Mouse (Mus musculus): Measurements from ENCODE around the gene 6430571L13Rik. TPM values are rescaled to one million over a fixed set of nuclear protein-coding genes. Genes with fewer than 3 reads are reported as not detected.
A peak's percentile ranks its signal among the peaks of the same experiment; 100 is the strongest.

Gene 6430571L13Rik
- polyA plus RNA-seq, 1 experiment from 2014 or later: 11.2 TPM

- H3K4me3 ChIP-seq (ENCODE audit: low read depth, low read length): no peak overlapping the region
- H3K9me3 ChIP-seq (replicated peaks; ENCODE audit: control insufficient read depth, low read length, poor library complexity, severe bottlenecking): no peaks in the 10 kb centered on the region
- WGBS: 59% methylated on average over 6 of the region's 7 CpGs
- H3K4me2 ChIP-seq (ENCODE audit: low read length): no peak overlapping the region
- H3K27ac ChIP-seq (ENCODE audit: low read length): no peak overlapping the region
- peaks cover 2% of the 10 kb centered on the region; the same call in 1 of the 2 replicates for H3K4me1 ChIP-seq (ENCODE audit: control insufficient read depth, insufficient read depth, low read length)
- ATAC-seq: no peak
- no peaks in the 10 kb centered on the region for H3K36me3 ChIP-seq (ENCODE audit: control insufficient read depth, insufficient read depth, low read length)
- no peak overlapping the region for H3K9ac ChIP-seq (ENCODE audit: low read depth, low read length)
- no peaks in the 10 kb centered on the region; the same call in 1 of the 2 replicates for H3K27me3 ChIP-seq (ENCODE audit: control insufficient read depth, insufficient read depth, low read depth, low read length)
Observed at GRCm38 (mm10) chr9:107355870-107356765, 15.7 kb downstream of the 6430571L13Rik start.

GRCm38 (mm10) chr9:107357651-107358050 is 17.2 kb downstream of the 6430571L13Rik start:
- WGBS: 19% methylated on average over 5 of the region's 5 CpGs
- peak; percentile 61; the same call in 1 of the 2 replicates for ATAC-seq

GRCm38 (mm10) chr9:107360989-107361388 is 20.6 kb downstream of the 6430571L13Rik start:
- no peak for ATAC-seq
- no peaks in the 10 kb centered on the region for H3K9me3 ChIP-seq (replicated peaks; ENCODE audit: control insufficient read depth, low read length, poor library complexity, severe bottlenecking)
- H3K4me2 ChIP-seq (ENCODE audit: low read length): no peak overlapping the region
- peaks cover 7% of the 10 kb centered on the region; the same call in 1 of the 2 replicates for H3K4me1 ChIP-seq (ENCODE audit: control insufficient read depth, insufficient read depth, low read length)
- no peak overlapping the region for H3K4me3 ChIP-seq (ENCODE audit: low read depth, low read length)
- no peaks in the 10 kb centered on the region; the same call in 1 of the 2 replicates for H3K27me3 ChIP-seq (ENCODE audit: control insufficient read depth, insufficient read depth, low read depth, low read length)
- H3K9ac ChIP-seq (ENCODE audit: low read depth, low read length): no peak overlapping the region
- no peak overlapping the region for H3K27ac ChIP-seq (ENCODE audit: low read length)
- H3K36me3 ChIP-seq (ENCODE audit: control insufficient read depth, insufficient read depth, low read length): no peaks in the 10 kb centered on the region
- WGBS: 18% methylated on average over 3 of the region's 3 CpGs

More at GRCm38 (mm10) chr9:107357651-107358050, 17.2 kb downstream of the 6430571L13Rik start:
- Histone ChIP-seq H3K27me3 (ENCODE audit: control insufficient read depth, insufficient read depth, low read depth, low read length) (no peaks in the 10 kb centered on the region; the same call in 1 of the 2 replicates), H3K9ac (ENCODE audit: low read depth, low read length) (no peak overlapping the region), H3K4me1 (ENCODE audit: control insufficient read depth, insufficient read depth, low read length) (peaks cover 7% of the 10 kb centered on the region; the same call in 1 of the 2 replicates), H3K4me3 (ENCODE audit: low read depth, low read length) (no peak overlapping the region), H3K36me3 (ENCODE audit: control insufficient read depth, insufficient read depth, low read length) (no peaks in the 10 kb centered on the region), H3K4me2 (ENCODE audit: low read length) (no peak overlapping the region), H3K9me3 (replicated peaks; ENCODE audit: control insufficient read depth, low read length, poor library complexity, severe bottlenecking) (no peaks in the 10 kb centered on the region), H3K27ac (ENCODE audit: low read length) (no peak overlapping the region)

- H3K36me3 ChIP-seq (ENCODE audit: control insufficient read depth, insufficient read depth, low read length): no peaks in the 10 kb centered on the region
- no peaks in the 10 kb centered on the region for H3K9me3 ChIP-seq (replicated peaks; ENCODE audit: control insufficient read depth, low read length, poor library complexity, severe bottlenecking)
- peaks cover 7% of the 10 kb centered on the region for H3K4me1 ChIP-seq (ENCODE audit: control insufficient read depth, insufficient read depth, low read length)
- no peaks in the 10 kb centered on the region for H3K27me3 ChIP-seq (ENCODE audit: control insufficient read depth, insufficient read depth, low read depth, low read length)
- 2% methylated on average over 3 of the region's 3 CpGs for WGBS
- ATAC-seq: no peak
- H3K4me3 ChIP-seq (ENCODE audit: low read depth, low read length): no peak overlapping the region
- H3K4me2 ChIP-seq (ENCODE audit: low read length): no peak overlapping the region
- H3K27ac ChIP-seq (ENCODE audit: low read length): no peak overlapping the region
- no peak overlapping the region for H3K9ac ChIP-seq (ENCODE audit: low read depth, low read length)
Observed at GRCm38 (mm10) chr9:107366644-107367043, 26.2 kb downstream of the 6430571L13Rik start.

GRCm38 (mm10) chr9:107368302-107368701 is 27.9 kb downstream of the 6430571L13Rik start:
- H3K9me3 ChIP-seq (replicated peaks; ENCODE audit: control insufficient read depth, low read length, poor library complexity, severe bottlenecking): no peaks in the 10 kb centered on the region
- H3K27me3 ChIP-seq (ENCODE audit: control insufficient read depth, insufficient read depth, low read depth, low read length): no peaks in the 10 kb centered on the region
- H3K9ac ChIP-seq (ENCODE audit: low read depth, low read length): no peak overlapping the region
- no peak overlapping the region for H3K4me3 ChIP-seq (ENCODE audit: low read depth, low read length)
- no peaks in the 10 kb centered on the region for H3K36me3 ChIP-seq (ENCODE audit: control insufficient read depth, insufficient read depth, low read length)
- H3K4me2 ChIP-seq (ENCODE audit: low read length): no peak overlapping the region
- WGBS: 94% methylated on average over 1 of the region's 1 CpGs
- ATAC-seq: no peak
- 0 out of 2 replicates have a peak overlapping the region, but pooled peaks have one; percentile 22 for H3K27ac ChIP-seq (ENCODE audit: low read length)
- H3K4me1 ChIP-seq (ENCODE audit: control insufficient read depth, insufficient read depth, low read length): peaks cover 7% of the 10 kb centered on the region

GRCm38 (mm10) chr9:107369270-107370105 is 29.1 kb downstream of the 6430571L13Rik start:
- peak; percentile 44; the same call in 1 of the 2 replicates for ATAC-seq
- no peaks in the 10 kb centered on the region for H3K27me3 ChIP-seq (ENCODE audit: control insufficient read depth, insufficient read depth, low read depth, low read length)
- WGBS: 31% methylated on average over 10 of the region's 10 CpGs
- no peak overlapping the region for H3K4me2 ChIP-seq (ENCODE audit: low read length)
- peak overlapping the region; percentile 60 for H3K27ac ChIP-seq (ENCODE audit: low read length)
- H3K9me3 ChIP-seq (replicated peaks; ENCODE audit: control insufficient read depth, low read length, poor library complexity, severe bottlenecking): no peaks in the 10 kb centered on the region
- H3K4me3 ChIP-seq (ENCODE audit: low read depth, low read length): no peak overlapping the region
- H3K36me3 ChIP-seq (ENCODE audit: control insufficient read depth, insufficient read depth, low read length): no peaks in the 10 kb centered on the region
- H3K4me1 ChIP-seq (ENCODE audit: control insufficient read depth, insufficient read depth, low read length): peaks cover 7% of the 10 kb centered on the region
- no peak overlapping the region for H3K9ac ChIP-seq (ENCODE audit: low read depth, low read length)

- Histone ChIP-seq H3K4me1 (ENCODE audit: control insufficient read depth, insufficient read depth, low read length) (peaks cover 7% of the 10 kb centered on the region), H3K4me2 (ENCODE audit: low read length) (no peak overlapping the region), H3K4me3 (ENCODE audit: low read depth, low read length) (no peak overlapping the region), H3K27ac (ENCODE audit: low read length) (peak overlapping the region; percentile 60), H3K27me3 (ENCODE audit: control insufficient read depth, insufficient read depth, low read depth, low read length) (no peaks in the 10 kb centered on the region), H3K9ac (ENCODE audit: low read depth, low read length) (no peak overlapping the region), H3K9me3 (replicated peaks; ENCODE audit: control insufficient read depth, low read length, poor library complexity, severe bottlenecking) (no peaks in the 10 kb centered on the region), H3K36me3 (ENCODE audit: control insufficient read depth, insufficient read depth, low read length) (no peaks in the 10 kb centered on the region)
- whole genome bisulfite sequencing: 8% methylated on average over 4 of the region's 4 CpGs
- ATAC-seq: no peak
Observed at GRCm38 (mm10) chr9:107370106-107370463, 29.7 kb downstream of the 6430571L13Rik start.

- no peak overlapping the region for H3K9ac ChIP-seq (ENCODE audit: low read depth, low read length)
- H3K36me3 ChIP-seq (ENCODE audit: control insufficient read depth, insufficient read depth, low read length): no peaks in the 10 kb centered on the region
- no peak overlapping the region for H3K27ac ChIP-seq (ENCODE audit: low read length)
- peaks cover 5% of the 10 kb centered on the region for H3K4me1 ChIP-seq (ENCODE audit: control insufficient read depth, insufficient read depth, low read length)
- no peak overlapping the region for H3K4me3 ChIP-seq (ENCODE audit: low read depth, low read length)
- ATAC-seq: no peak
- no peaks in the 10 kb centered on the region; the same call in 1 of the 2 replicates for H3K27me3 ChIP-seq (ENCODE audit: control insufficient read depth, insufficient read depth, low read depth, low read length)
- no peak overlapping the region for H3K4me2 ChIP-seq (ENCODE audit: low read length)
- WGBS: 56% methylated on average over 4 of the region's 4 CpGs
- no peaks in the 10 kb centered on the region for H3K9me3 ChIP-seq (replicated peaks; ENCODE audit: control insufficient read depth, low read length, poor library complexity, severe bottlenecking)
Observed at GRCm38 (mm10) chr9:107372441-107372840, 32.0 kb downstream of the 6430571L13Rik start.
